Mouse (Mus musculus): Measurements from ENCODE around the gene Lgr4. TPM values are rescaled to one million over a fixed set of nuclear protein-coding genes. Genes with fewer than 3 reads are reported as not detected.

The Lgr4 gene
- polyA plus RNA-seq, 1 experiment = 0.04 TPM

GRCm38 (mm10) chr2:109961174-109961573 lies 43.7 kb downstream of the Lgr4 start:
- no peak for TF ChIP-seq TAL1 (IDR thresholded peaks at IDR 0.05; ENCODE audit: low read length)
- no peak for TF ChIP-seq GATA1 (IDR thresholded peaks at IDR 0.05; ENCODE audit: low read length)
- no peaks in the 10 kb centered on the region for H3K4me1 ChIP-seq (ENCODE audit: control insufficient read depth)
- H3K27me3 ChIP-seq (ENCODE audit: control insufficient read depth) = no peaks in the 10 kb centered on the region
- H3K4me3 ChIP-seq (replicated peaks) = no peak overlapping the region
- no peaks in the 10 kb centered on the region for H3K36me3 ChIP-seq (ENCODE audit: control insufficient read depth)
- no peaks in the 10 kb centered on the region for H3K9me3 ChIP-seq (ENCODE audit: control insufficient read depth, low read length)

DNA sequence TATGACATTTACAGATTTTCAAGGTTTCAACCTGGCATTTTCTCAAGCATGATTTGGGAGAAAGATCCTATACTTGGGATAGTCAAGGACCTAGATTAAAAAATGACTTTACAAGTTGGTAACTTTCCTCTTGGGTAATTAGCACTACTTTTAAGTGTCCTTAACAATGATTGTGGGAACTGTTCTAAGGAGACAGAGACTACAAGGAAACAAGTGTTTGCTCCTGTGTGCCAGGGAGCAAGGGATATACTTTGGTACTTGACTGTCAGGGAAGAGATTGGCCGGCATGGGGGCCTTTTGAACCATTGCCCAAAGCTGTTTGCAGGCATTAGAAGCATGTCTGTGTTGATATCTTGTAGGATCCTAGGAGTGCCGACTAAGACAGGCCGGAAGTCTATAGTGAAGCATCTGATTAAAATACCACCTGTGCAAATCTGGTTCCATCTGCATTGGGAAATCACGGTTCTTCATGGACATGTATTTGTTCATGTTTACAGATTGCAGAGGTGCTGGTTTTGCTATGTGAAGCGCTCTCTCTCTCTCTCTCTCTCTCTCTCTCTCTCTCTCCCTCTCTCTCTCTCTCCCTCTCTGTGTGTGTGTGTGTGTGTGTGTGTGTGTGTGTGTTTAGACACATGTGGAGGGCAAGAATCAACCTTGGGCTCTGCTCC lies 46.3 kb downstream of the Lgr4 start:
- H3K27me3 ChIP-seq (ENCODE audit: control insufficient read depth) = no peaks in the 10 kb centered on the region
- no peaks in the 10 kb centered on the region for H3K4me1 ChIP-seq (ENCODE audit: control insufficient read depth)
- no peak overlapping the region for H3K4me3 ChIP-seq (replicated peaks)
- no peak for TF ChIP-seq TAL1 (IDR thresholded peaks at IDR 0.05; ENCODE audit: low read length)
- TF ChIP-seq GATA1 (IDR thresholded peaks at IDR 0.05; ENCODE audit: low read length) = no peak
- H3K36me3 ChIP-seq (ENCODE audit: control insufficient read depth) = no peaks in the 10 kb centered on the region
- no peaks in the 10 kb centered on the region for H3K9me3 ChIP-seq (ENCODE audit: control insufficient read depth, low read length)

GRCm38 (mm10) chr2:109965753-109966420 lies 48.4 kb downstream of the Lgr4 start:
- TF ChIP-seq TAL1 (IDR thresholded peaks at IDR 0.05; ENCODE audit: low read length) = no peak
- no peak for TF ChIP-seq GATA1 (IDR thresholded peaks at IDR 0.05; ENCODE audit: low read length)
- no peaks in the 10 kb centered on the region for H3K9me3 ChIP-seq (ENCODE audit: control insufficient read depth, low read length)

DNA sequence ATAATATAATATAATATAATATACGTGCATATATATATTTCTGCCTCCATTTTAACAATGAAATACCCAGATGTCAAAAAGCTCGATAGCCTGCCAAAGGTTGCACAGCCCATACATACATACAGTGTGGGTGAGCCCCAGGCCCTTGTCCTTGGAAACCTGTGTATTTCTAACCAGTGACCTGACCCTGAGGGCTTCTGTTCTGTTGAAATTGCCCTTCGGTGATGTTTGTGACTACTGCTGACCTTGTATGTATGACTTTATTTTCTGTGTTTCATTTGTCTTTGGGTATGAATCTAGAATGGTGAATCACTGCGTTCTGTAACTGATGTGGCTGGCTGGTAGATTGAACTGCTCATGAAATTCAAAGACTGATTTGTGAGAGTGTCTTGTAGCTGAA lies 49.4 kb downstream of the Lgr4 start:
- peaks cover 5% of the 10 kb centered on the region for H3K4me1 ChIP-seq (ENCODE audit: control insufficient read depth)
- no peaks in the 10 kb centered on the region for H3K36me3 ChIP-seq (ENCODE audit: control insufficient read depth)
- no peak overlapping the region for H3K4me3 ChIP-seq (replicated peaks)
- H3K27me3 ChIP-seq (ENCODE audit: control insufficient read depth) = no peaks in the 10 kb centered on the region
- no peak for TF ChIP-seq TAL1 (IDR thresholded peaks at IDR 0.05; ENCODE audit: low read length)
- TF ChIP-seq GATA1 (IDR thresholded peaks at IDR 0.05; ENCODE audit: low read length) = no peak
- no peaks in the 10 kb centered on the region for H3K9me3 ChIP-seq (ENCODE audit: control insufficient read depth, low read length)

More at GRCm38 (mm10) chr2:109965753-109966420, 48.4 kb downstream of the Lgr4 start:
- no peaks in the 10 kb centered on the region for H3K36me3 ChIP-seq (ENCODE audit: control insufficient read depth)
- peaks cover 3% of the 10 kb centered on the region for H3K4me1 ChIP-seq (ENCODE audit: control insufficient read depth)
- H3K4me3 ChIP-seq (replicated peaks) = no peak overlapping the region
- no peaks in the 10 kb centered on the region for H3K27me3 ChIP-seq (ENCODE audit: control insufficient read depth)

DNA sequence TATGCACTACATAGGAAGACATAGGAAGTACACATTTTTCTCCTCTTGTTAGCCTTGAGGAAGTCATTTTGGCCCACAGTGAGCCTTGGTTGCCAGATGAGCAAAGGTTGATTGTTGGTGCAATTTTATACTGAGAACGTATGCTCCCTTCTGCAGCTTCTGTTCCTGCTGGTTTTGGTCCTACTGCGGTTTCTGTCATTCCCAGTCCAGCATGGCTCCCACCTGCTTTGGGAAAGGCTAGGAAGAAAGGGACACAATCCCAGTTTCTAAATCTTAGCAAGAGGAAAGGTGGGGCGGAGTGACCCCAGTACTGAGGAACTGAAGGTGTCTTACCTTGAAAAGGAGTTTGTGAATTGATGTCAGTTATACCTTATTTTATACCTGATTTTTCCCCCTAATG lies 51.9 kb downstream of the Lgr4 start:
- Histone ChIP-seq H3K27me3 (ENCODE audit: control insufficient read depth) (no peaks in the 10 kb centered on the region), H3K36me3 (ENCODE audit: control insufficient read depth) (no peaks in the 10 kb centered on the region), H3K4me1 (ENCODE audit: control insufficient read depth) (peaks cover 9% of the 10 kb centered on the region), H3K9me3 (ENCODE audit: control insufficient read depth, low read length) (no peaks in the 10 kb centered on the region), H3K4me3 (replicated peaks) (no peak overlapping the region)
- TF ChIP-seq GATA1 (IDR thresholded peaks at IDR 0.05; ENCODE audit: low read length) = no peak
- TF ChIP-seq TAL1 (IDR thresholded peaks at IDR 0.05; ENCODE audit: low read length) = no peak

GRCm38 (mm10) chr2:109969926-109970532 lies 52.6 kb downstream of the Lgr4 start:
- Histone ChIP-seq H3K9me3 (ENCODE audit: control insufficient read depth, low read length) (no peaks in the 10 kb centered on the region), H3K36me3 (ENCODE audit: control insufficient read depth) (no peaks in the 10 kb centered on the region), H3K4me3 (replicated peaks) (no peak overlapping the region), H3K4me1 (ENCODE audit: control insufficient read depth) (peaks cover 9% of the 10 kb centered on the region), H3K27me3 (ENCODE audit: control insufficient read depth) (no peaks in the 10 kb centered on the region)
- TF ChIP-seq TAL1 (IDR thresholded peaks at IDR 0.05; ENCODE audit: low read length) (no peak), GATA1 (IDR thresholded peaks at IDR 0.05; ENCODE audit: low read length) (no peak)

DNA sequence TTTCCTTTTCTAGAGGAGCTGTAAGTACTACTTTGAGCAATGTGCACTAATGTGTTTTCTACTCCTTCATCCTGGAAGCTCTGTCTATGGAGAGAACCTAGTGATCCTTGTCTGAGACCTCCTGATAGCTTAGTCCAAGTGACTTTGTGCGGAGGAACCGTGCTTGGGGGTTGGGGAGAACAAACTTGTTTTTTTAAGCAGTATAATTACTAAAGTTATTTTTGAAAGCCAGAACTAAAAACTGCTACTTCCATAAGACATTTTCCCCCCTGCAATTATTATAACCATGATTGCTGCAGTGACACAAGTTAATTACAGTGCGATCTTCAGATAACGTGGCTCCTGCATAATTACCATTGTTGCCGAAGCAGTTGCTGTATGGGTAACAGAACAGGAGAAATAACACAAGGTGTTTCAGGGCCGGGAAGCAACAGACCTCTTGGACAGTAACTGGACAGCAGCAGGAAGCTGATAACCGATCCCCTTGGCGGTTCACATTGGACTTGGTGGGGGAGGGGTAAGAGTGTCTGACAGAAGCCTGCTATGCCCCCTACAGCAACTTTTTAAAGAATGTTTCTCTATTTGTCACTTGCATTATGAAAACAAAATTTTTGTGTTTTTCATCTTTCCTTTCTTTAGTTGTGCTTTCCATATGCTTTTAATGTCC lies 53.4 kb downstream of the Lgr4 start:
- H3K4me1 ChIP-seq (ENCODE audit: control insufficient read depth) = peaks cover 9% of the 10 kb centered on the region
- no peak for TF ChIP-seq GATA1 (IDR thresholded peaks at IDR 0.05; ENCODE audit: low read length)
- no peak for TF ChIP-seq TAL1 (IDR thresholded peaks at IDR 0.05; ENCODE audit: low read length)
- H3K9me3 ChIP-seq (ENCODE audit: control insufficient read depth, low read length) = no peaks in the 10 kb centered on the region
- no peaks in the 10 kb centered on the region for H3K36me3 ChIP-seq (ENCODE audit: control insufficient read depth)
- no peaks in the 10 kb centered on the region for H3K27me3 ChIP-seq (ENCODE audit: control insufficient read depth)
- no peak overlapping the region for H3K4me3 ChIP-seq (replicated peaks)

GRCm38 (mm10) chr2:109972310-109972709 lies 54.9 kb downstream of the Lgr4 start:
- Histone ChIP-seq H3K9me3 (ENCODE audit: control insufficient read depth, low read length) (no peaks in the 10 kb centered on the region), H3K4me1 (ENCODE audit: control insufficient read depth) (peaks cover 9% of the 10 kb centered on the region), H3K27me3 (ENCODE audit: control insufficient read depth) (no peaks in the 10 kb centered on the region), H3K36me3 (ENCODE audit: control insufficient read depth) (no peaks in the 10 kb centered on the region; the same call in 1 of the 2 replicates), H3K4me3 (replicated peaks) (no peak overlapping the region)
- TF ChIP-seq TAL1 (IDR thresholded peaks at IDR 0.05; ENCODE audit: low read length) = no peak
- no peak for TF ChIP-seq GATA1 (IDR thresholded peaks at IDR 0.05; ENCODE audit: low read length)

DNA sequence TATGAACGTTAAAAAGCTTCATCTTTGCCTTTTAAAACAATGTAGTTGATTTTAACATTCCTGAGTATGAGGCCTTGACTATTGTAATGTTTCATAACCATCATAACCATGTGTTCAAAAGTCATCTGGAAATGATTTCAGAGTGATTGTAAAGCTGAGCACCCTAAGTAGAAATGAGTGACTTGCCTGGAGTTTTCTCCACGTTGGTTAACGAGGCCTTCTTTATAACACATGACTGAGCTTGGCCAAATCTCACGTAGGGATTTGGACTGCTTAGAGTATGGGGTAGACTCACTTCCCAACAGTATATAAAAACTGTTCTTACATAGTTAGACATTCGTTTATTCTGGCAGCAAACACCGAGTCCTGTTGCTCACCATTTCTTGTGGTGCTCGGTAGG lies 55.5 kb downstream of the Lgr4 start:
- no peaks in the 10 kb centered on the region for H3K9me3 ChIP-seq (ENCODE audit: control insufficient read depth, low read length)
- peaks cover 9% of the 10 kb centered on the region for H3K4me1 ChIP-seq (ENCODE audit: control insufficient read depth)
- H3K36me3 ChIP-seq (ENCODE audit: control insufficient read depth) = no peaks in the 10 kb centered on the region; the same call in 1 of the 2 replicates
- TF ChIP-seq TAL1 (IDR thresholded peaks at IDR 0.05; ENCODE audit: low read length) (no peak), GATA1 (IDR thresholded peaks at IDR 0.05; ENCODE audit: low read length) (no peak)
- H3K4me3 ChIP-seq (replicated peaks) = no peak overlapping the region
- no peaks in the 10 kb centered on the region for H3K27me3 ChIP-seq (ENCODE audit: control insufficient read depth)
